Mouse (Mus musculus): ENCODE measurements around the gene Mdn1. TPM values are rescaled to one million over a fixed set of nuclear protein-coding genes. Genes with fewer than 3 reads are reported as not detected.

Gene Mdn1
- total and polyA plus RNA-seq, 2 experiments from 2014 or later = 5.9 to 29.8 TPM

DNA sequence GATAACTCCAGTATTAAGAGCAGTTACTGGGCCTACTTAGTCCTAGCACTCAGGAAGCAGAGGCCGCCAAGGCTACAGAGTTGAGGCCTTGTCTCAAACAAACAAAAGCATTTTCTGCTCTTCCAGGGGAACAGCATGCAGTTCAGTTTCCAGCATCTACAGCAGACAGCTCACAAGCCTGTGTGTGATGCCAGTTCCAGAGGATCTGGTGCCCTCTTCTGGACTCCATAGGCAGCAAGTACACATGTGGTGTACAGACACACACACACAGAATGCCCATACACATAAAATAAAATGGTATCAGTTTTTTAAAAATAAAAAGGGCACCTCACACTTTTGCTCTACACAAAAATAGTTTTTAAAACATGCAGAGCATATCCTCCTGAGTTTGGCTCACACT is 11.4 kb downstream of the Mdn1 start:
- H3K27ac ChIP-seq (ENCODE audit: low read depth, low read length) = no peak overlapping the region
- H3K27me3 ChIP-seq (ENCODE audit: insufficient read depth, low read length) = no peaks in the 10 kb centered on the region
- H3K36me3 ChIP-seq (ENCODE audit: insufficient read depth) = peaks cover 80% of the 10 kb centered on the region
- no peak overlapping the region for H3K9ac ChIP-seq
- H3K4me2 ChIP-seq (ENCODE audit: low read depth) = no peak overlapping the region
- peak; percentile 53 for TF ChIP-seq CTCF (IDR thresholded peaks at IDR 0.05; ENCODE audit: low read depth)
- H3K4me3 ChIP-seq (ENCODE audit: low read depth, low read length) = no peak overlapping the region
- peak; percentile 74 for ATAC-seq
- H3K9me3 ChIP-seq (ENCODE audit: low read length) = no peaks in the 10 kb centered on the region
- DNase-seq = peak; percentile 33
- 89% methylated on average over 1 of the region's 1 CpGs for WGBS
- no peaks in the 10 kb centered on the region for H3K4me1 ChIP-seq (ENCODE audit: insufficient read depth)

DNA sequence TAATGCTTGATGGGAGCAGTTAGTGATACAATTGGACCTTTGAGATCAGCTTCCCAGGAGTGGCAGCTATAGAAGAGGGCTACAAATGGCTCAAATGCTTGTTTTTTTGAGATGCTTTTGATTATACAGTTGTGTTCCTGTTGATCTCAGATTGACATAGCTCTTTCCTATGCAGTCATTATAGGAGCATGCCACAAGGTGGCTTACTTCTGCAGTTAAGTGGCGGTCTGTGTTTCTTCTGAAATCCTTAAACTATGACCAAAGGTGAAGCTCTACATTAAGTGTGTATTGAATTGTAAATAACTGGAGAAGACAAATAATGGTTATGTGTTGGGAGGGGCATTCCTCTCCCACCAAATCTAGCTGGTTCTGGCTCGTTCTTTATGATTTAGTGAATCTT is 12.9 kb downstream of the Mdn1 start:
- Histone ChIP-seq H3K4me1 (ENCODE audit: insufficient read depth) (no peaks in the 10 kb centered on the region), H3K4me2 (ENCODE audit: low read depth) (no peak overlapping the region), H3K4me3 (ENCODE audit: low read depth, low read length) (no peak overlapping the region), H3K9ac (no peak overlapping the region), H3K36me3 (ENCODE audit: insufficient read depth) (peaks cover 78% of the 10 kb centered on the region), H3K27ac (ENCODE audit: low read depth, low read length) (no peak overlapping the region), H3K27me3 (ENCODE audit: insufficient read depth, low read length) (no peaks in the 10 kb centered on the region), H3K9me3 (ENCODE audit: low read length) (no peaks in the 10 kb centered on the region)
- DNase-seq = no peak
- 88% methylated on average over 2 of the region's 2 CpGs for WGBS
- TF ChIP-seq CTCF (IDR thresholded peaks at IDR 0.05; ENCODE audit: low read depth) = peak; percentile 27; the same call in 1 of the 2 replicates
- no peak for ATAC-seq

DNA sequence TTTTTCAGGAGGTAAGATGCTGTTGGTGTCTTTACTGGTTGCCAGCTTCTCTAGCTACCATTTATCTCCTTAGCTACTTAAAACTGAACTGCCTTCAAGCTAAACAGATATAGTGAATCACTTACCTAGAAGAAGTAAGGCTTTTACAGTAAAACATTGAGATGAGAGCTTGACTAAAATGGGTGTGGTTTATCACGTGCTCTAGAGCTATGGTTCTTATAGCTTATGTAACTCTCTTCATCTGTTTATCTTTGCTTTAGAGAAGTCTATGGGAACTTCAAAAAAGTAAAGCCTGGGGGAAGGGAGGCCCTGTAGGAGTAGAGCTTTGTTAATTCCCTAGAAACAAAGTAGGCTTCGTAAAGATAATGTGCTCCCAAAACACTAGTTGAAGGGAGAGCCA is 17.1 kb downstream of the Mdn1 start:
- ATAC-seq = no peak
- H3K36me3 ChIP-seq (ENCODE audit: insufficient read depth) = peaks cover 76% of the 10 kb centered on the region

DNA sequence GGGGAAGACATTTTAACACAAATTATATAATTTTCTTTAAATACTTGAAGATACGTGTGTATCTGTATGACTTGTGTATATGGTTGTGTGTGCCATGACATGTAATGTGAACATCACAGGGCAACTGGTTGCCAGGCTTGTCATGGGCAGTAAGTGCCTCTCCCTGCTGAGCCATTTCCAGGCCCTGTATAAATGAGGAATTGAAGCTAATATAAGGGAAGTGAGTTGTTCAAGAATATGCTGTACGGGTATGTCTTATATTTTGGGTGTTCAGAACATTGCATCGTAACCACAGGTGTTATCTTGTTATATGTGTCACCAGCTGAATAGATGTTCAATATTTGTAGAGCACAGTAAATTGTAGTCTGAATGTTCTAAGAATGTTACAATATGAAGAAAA is 20.6 kb downstream of the Mdn1 start:
- 95% methylated on average over 3 of the region's 3 CpGs for WGBS
- H3K27ac ChIP-seq (ENCODE audit: low read depth, low read length) = no peak overlapping the region
- no peaks in the 10 kb centered on the region for H3K27me3 ChIP-seq (ENCODE audit: insufficient read depth, low read length)
- H3K4me2 ChIP-seq (ENCODE audit: low read depth) = no peak overlapping the region
- DNase-seq (no peak), ATAC-seq (no peak)
- peaks cover 64% of the 10 kb centered on the region for H3K36me3 ChIP-seq (ENCODE audit: insufficient read depth)
- H3K9me3 ChIP-seq (ENCODE audit: low read length) = no peaks in the 10 kb centered on the region
- no peak overlapping the region for H3K4me3 ChIP-seq (ENCODE audit: low read depth, low read length)
- no peaks in the 10 kb centered on the region for H3K4me1 ChIP-seq (ENCODE audit: insufficient read depth)
- no peak overlapping the region for H3K9ac ChIP-seq
- no peak for TF ChIP-seq CTCF (IDR thresholded peaks at IDR 0.05; ENCODE audit: low read depth)

More for the DNA sequence above, 17.1 kb downstream of the Mdn1 start:
- Histone ChIP-seq H3K4me1 (ENCODE audit: insufficient read depth) (no peaks in the 10 kb centered on the region), H3K4me2 (ENCODE audit: low read depth) (no peak overlapping the region), H3K9ac (no peak overlapping the region), H3K4me3 (ENCODE audit: low read depth, low read length) (no peak overlapping the region), H3K27ac (ENCODE audit: low read depth, low read length) (no peak overlapping the region), H3K27me3 (ENCODE audit: insufficient read depth, low read length) (no peaks in the 10 kb centered on the region), H3K9me3 (ENCODE audit: low read length) (no peaks in the 10 kb centered on the region)
- WGBS = 93% methylated on average over 2 of the region's 2 CpGs
- no peak for DNase-seq
- TF ChIP-seq CTCF (IDR thresholded peaks at IDR 0.05; ENCODE audit: low read depth) = no peak

DNA sequence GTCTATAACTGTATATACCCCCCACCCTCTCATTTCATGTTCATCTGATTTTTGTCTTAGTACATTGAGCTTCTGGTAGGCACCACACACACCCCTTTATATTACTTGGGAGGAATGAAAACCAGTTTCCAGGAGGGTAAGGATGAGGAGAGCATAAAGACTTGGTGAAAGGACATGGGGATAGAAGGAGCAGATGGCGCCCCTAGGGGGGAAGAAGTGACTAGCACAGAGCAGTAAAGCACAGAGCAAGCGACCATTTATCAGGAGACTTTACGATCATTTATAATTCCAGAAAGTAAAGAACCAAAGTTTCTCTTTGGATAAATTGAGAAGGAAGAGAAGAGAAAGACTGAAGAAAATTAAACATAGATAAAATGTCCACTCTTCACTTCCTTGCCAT is 23.9 kb downstream of the Mdn1 start:
- H3K36me3 ChIP-seq (ENCODE audit: insufficient read depth) = peaks cover 54% of the 10 kb centered on the region
- no peaks in the 10 kb centered on the region for H3K27me3 ChIP-seq (ENCODE audit: insufficient read depth, low read length)
- no peak overlapping the region for H3K4me2 ChIP-seq (ENCODE audit: low read depth)
- no peak overlapping the region for H3K27ac ChIP-seq (ENCODE audit: low read depth, low read length)
- no peaks in the 10 kb centered on the region for H3K4me1 ChIP-seq (ENCODE audit: insufficient read depth)
- H3K4me3 ChIP-seq (ENCODE audit: low read depth, low read length) = no peak overlapping the region
- H3K9me3 ChIP-seq (ENCODE audit: low read length) = no peaks in the 10 kb centered on the region
- TF ChIP-seq CTCF (IDR thresholded peaks at IDR 0.05; ENCODE audit: low read depth) = peak; percentile 38
- ATAC-seq (no peak), DNase-seq (no peak)
- no peak overlapping the region for H3K9ac ChIP-seq
- WGBS = 76% methylated on average over 3 of the region's 3 CpGs

DNA sequence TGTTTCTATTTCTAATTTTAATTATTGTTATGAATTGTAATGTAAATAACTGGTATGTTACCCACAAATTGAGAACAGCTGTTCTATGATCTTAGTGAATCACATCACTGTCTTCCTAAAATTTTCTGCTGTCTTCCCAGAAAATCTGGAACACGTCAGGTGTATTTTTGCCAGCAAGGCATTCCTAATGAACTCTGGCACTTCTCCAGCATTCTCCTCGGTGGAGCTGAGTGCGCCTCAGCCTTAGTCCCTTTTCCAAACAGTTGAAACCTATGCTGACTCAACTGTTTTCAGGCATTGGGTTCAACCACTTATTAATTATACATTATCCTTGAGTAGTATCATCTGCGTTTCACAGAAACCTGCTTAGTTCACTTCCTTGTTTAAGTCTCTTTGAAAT is 25.6 kb downstream of the Mdn1 start:
- DNase-seq (no peak), ATAC-seq (no peak)
- no peak overlapping the region for H3K4me3 ChIP-seq (ENCODE audit: low read depth, low read length)
- no peak overlapping the region for H3K9ac ChIP-seq
- H3K4me2 ChIP-seq (ENCODE audit: low read depth) = no peak overlapping the region
- no peak for TF ChIP-seq CTCF (IDR thresholded peaks at IDR 0.05; ENCODE audit: low read depth)
- H3K27me3 ChIP-seq (ENCODE audit: insufficient read depth, low read length) = no peaks in the 10 kb centered on the region
- H3K4me1 ChIP-seq (ENCODE audit: insufficient read depth) = no peaks in the 10 kb centered on the region
- peaks cover 59% of the 10 kb centered on the region for H3K36me3 ChIP-seq (ENCODE audit: insufficient read depth)
- 49% methylated on average over 4 of the region's 4 CpGs for WGBS
- H3K27ac ChIP-seq (ENCODE audit: low read depth, low read length) = no peak overlapping the region
- no peaks in the 10 kb centered on the region for H3K9me3 ChIP-seq (ENCODE audit: low read length)

DNA sequence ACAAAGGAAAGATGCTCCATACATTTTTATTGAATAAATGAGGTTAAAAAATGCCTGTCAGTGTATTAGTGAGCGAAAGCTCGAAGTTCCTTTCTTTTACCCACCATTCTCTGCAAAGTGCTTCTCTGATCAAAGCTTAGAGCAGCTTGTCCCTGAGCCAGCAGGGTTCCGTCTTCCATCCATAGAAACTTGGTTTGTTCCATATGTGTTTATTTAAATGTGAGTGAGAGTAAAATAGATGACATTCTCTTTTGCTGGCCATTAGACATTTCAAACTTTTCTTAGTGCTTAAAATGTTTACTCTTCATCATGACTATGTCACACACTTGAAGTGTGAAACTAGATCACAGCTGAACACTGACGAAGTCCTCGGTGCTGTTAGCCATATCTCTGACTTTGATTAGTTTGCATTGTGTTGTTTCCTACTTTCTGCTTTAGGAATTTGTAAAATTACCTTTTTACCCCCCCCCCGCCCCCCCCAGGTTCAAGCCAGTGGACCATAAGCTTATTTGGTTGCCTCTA is 26.2 kb downstream of the Mdn1 start:
- 77% methylated on average over 6 of the region's 6 CpGs for WGBS
- H3K36me3 ChIP-seq (ENCODE audit: insufficient read depth) = peaks cover 59% of the 10 kb centered on the region

More for the DNA sequence above, 26.2 kb downstream of the Mdn1 start:
- no peak overlapping the region for H3K9ac ChIP-seq
- H3K9me3 ChIP-seq (ENCODE audit: low read length) = no peaks in the 10 kb centered on the region
- H3K4me2 ChIP-seq (ENCODE audit: low read depth) = no peak overlapping the region
- no peak overlapping the region for H3K4me3 ChIP-seq (ENCODE audit: low read depth, low read length)
- no peak for DNase-seq
- H3K4me1 ChIP-seq (ENCODE audit: insufficient read depth) = no peaks in the 10 kb centered on the region
- no peak for ATAC-seq
- no peak for TF ChIP-seq CTCF (IDR thresholded peaks at IDR 0.05; ENCODE audit: low read depth)
- H3K27me3 ChIP-seq (ENCODE audit: insufficient read depth, low read length) = no peaks in the 10 kb centered on the region
- H3K27ac ChIP-seq (ENCODE audit: low read depth, low read length) = no peak overlapping the region

Data from forebrain, postnatal 0 days (tissue).